Mouse (Mus musculus): Measurements from ENCODE around the gene Cep126.
A peak's percentile ranks its signal among the peaks of the same experiment; 100 is the strongest.

Cep126 gene

GRCm38 (mm10) chr9:8134117-8134574 is at the start of gene Cep126:
TSS of gene Cep126 (minus strand) at chr9:8134294.
- DNase-seq: peak; percentile 91

DNA sequence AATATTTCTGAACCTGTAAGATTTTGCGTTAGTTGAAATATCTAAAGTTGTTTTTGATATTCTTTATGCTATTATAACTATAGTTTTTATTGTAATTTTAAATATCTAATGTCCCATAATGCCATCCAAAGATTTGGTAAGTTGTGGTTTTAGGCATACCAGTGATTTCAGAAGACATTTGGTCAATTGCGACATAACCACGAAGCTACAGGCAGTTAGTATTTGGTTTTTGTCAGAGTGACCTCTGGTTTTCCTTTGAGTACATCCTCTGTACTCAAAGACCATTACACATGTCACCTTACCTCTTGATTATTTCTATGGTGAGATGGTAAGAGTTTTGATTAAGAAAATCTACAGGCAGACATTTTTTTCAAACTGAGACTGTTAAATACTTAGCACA is 45.5 kb upstream of the Cep126 start:
- DNase-seq: no peak

DNA sequence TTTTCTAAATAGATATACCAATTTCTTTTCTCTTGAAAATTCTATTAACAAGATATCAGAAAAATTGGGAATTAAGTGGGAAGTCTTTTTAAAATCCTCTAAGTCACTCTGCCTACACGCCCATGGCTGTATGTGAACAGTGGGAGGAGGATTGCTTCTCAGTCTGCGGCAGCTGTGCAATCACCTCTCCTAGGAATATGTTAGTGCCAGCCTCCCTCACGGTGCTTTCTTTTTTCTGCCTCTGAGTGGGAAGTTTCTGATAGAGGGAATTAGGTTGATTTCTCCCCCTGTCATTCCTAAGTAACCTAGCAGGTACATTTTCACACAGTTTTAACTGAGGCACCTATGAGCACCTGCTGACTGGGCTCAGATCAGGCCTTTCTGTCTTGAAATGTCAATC is 43.0 kb upstream of the Cep126 start:
- DNase-seq: no peak

DNA sequence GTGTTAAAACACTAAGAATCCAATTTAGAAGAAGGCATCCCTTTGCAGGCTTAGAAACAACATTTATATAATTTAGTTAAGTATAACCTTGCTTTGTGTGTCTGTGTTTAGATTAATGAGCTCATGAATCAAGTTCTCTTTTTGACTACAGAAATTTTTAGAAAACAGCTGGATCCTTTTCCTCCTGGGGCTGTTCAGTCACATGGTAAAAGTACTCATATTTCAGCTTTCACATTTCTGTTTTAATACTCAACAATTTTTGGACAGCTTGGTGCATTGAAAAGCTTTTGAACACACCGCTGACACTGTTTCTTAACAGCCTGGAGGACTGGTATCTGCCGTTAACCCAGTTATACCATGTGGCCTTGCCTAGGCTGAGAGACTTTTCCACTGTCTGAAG is 22.9 kb upstream of the Cep126 start:
- DNase-seq: no peak

- DNase-seq: no peak
Measured at GRCm38 (mm10) chr9:8139501-8139900, 5.4 kb upstream of the Cep126 start.

DNA sequence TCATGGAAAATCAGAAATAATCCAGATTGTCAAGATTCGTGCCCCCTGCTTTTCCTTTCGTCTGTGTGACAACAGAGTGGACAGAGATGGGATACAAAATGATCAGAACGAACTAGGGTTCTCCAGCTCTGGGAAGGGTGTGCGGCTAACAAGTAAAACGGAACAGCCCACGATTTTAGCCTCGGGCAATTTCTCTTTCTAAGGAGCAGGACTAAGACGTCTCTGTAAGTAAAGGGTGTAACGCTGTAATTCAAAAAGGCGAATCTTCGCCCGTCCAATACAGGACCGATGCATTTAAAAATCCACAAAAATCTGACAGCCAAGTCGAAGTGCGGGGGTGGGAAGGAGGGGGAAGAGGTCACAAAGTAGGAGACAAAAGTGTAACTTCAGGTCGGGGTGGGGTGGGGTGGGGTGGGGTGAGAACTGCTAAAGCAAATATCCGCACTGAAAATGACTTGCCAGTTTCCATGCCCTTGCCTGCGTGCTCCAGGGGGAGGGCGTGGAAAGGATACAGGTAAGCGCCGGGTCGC is 443 bp downstream of the Cep126 start:
- DNase-seq: no peak

- DNase-seq: no peak
Measured at GRCm38 (mm10) chr9:8123495-8123894, 10.6 kb downstream of the Cep126 start.

DNA sequence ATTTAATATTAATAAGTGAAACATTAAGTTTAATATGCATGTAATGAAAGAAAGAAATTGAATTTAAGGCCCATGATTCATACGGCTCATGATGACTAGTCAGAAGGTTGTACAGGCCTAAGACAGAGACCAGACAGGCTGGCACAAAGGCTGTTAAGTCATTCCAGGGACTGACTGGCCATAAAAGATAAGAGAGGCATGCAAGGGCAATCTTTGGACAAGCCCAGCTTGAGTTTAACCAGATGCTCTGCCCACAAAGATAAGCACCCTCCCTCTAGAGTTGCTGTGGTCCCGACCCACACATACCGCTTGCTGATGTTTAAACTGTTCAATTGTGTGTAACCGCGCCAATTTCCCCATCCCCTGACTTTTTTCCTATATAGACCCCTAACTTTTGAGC is 19.6 kb downstream of the Cep126 start:
- DNase-seq: no peak

GRCm38 (mm10) chr9:8103050-8103449 is 31.0 kb downstream of the Cep126 start:
- DNase-seq: no peak

- DNase-seq: no peak
Measured at GRCm38 (mm10) chr9:8100962-8101361, 33.1 kb downstream of the Cep126 start.

DNA sequence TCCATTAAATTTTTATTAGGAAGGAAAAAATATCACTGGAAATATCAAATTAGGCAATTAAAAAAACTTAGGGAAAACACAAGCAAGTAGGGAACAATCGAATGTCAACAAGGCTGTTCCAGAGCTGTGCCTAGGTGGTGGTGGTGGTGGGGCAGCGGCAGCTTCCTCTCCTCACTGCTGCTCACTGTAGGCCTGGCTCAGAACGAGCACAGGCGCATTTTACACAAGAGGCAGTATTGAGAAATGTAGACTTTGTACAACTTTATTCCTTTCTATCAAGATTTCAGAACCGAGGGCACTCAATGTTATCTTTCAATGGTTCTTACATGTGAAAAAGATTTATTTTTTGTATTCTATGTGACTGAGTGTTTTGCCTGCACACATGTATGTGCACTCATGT is 55.2 kb downstream of the Cep126 start:
- DNase-seq: no peak

GRCm38 (mm10) chr9:8074345-8074744 is 59.7 kb downstream of the Cep126 start:
- DNase-seq: peak; percentile 51

GRCm38 (mm10) chr9:8073203-8073755 is 60.8 kb downstream of the Cep126 start:
- no peak for DNase-seq

DNA sequence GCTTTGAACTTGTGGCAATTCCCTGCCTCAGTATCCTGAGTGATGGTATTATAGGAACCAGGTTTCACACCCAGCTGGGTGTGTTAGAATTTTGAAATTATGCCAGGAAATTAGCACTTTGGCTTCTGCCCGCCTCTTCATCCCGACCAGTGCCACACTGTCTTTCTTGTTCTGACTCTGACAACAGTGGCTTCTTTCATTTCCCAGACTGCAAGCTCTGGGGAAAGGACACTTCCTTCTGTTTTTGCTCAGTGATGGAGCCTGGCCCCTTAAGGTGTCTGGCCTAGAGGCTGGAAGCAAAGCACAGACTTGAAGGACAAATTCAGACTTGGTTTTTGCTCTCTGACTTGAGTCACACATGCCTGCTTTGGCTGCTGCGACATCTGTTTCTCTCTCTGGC is 74.5 kb downstream of the Cep126 start:
- DNase-seq: no peak

DNA sequence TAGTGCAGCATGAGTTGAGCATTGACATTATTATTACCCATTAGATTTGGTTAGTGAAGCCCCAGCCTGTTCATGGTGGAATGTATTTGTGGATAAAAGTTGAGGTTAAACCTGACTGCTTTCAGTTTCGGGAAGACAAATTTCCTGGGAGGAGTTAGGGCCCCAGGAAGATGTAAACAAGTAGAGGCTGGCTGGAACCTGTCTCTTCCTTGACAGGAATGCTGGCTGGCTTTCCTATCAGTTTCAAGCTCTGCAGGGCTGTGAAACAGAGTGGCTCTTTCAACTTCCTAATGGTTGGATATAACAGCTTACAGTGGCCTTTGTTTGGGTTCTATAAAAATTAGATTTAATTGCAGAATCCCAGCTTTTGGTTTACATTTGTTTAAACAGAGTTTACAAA is 79.3 kb downstream of the Cep126 start:
- DNase-seq: no peak

GRCm38 (mm10) chr9:8043044-8043387 is 91.1 kb downstream of the Cep126 start:
- DNase-seq: no peak

- DNase-seq: peak; percentile 97
Measured at GRCm38 (mm10) chr9:8042338-8043043, 91.6 kb downstream of the Cep126 start, which contains the start of gene Cfap300. TSS of gene Cfap300 (minus strand) at chr9:8042823.

- peak; percentile 9 for DNase-seq
Measured at GRCm38 (mm10) chr9:8035546-8035945, 98.5 kb downstream of the Cep126 start.

DNA sequence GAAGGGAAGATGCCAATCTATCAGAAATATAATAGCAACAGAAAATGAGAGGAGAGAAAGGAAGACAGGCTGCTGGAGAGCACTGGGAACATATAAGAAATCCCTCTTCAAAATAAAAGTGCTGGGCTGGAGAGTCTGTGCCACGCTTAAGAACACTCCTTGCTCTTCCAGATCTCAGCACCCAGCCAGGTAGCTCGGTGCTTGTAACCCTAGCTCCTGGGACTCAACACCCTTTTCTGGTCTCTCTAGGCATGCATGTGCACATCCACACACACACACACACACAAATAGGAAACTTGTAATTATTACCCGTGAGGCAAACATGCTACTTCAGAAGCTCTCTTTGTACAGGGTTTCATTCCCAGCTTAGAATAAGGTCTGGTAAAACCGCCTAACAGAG is 99.0 kb downstream of the Cep126 start:
- no peak for DNase-seq

DNA sequence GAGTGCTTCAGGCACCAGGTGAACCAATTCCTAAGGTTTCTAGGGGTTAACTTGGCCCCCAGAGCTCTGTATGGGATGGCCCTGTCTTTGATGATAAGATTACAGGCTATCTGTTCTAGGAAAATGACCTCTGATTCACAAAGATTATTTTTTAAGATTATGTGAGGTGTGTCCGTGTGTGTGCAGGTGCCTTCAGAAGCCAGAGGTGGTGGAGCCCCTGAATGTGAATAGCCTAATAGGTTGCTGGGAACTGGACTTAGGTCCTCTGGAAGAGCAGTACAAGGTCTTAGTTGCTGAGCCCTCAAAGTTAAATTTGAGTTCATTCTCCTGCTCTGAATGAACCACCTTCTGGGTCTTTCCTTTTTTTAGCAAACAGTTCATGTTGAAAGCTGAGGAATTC is 100.0 kb downstream of the Cep126 start:
- DNase-seq: no peak

DNA sequence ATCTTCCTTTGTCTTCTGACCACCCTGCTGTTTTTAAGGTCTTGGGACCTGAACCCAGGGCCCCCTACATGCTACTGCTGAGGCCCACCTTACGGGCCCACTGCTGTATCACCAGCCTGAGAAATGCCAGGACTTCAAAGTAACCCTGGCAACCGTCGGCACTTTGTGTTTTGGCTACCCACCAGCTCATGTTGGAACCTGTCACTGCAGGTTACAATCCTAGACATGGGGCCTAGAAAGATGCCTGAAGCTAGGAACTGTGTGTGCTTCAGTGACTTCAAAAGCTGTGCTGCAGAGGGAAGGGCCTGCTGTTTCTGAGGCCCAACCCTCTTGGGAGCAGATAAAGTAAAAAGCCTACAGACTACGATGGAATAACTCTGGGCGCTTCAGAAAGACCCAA is 101.2 kb downstream of the Cep126 start:
- peak; percentile 8 for DNase-seq
